Mouse (Mus musculus): ENCODE data around the gene Ephb2.

GRCm38 (mm10) chr4:136665068-136665467 lies 170.7 kb downstream of the Ephb2 start:
- TF ChIP-seq CTCF (IDR thresholded peaks at IDR 0.05; ENCODE audit: low read depth) (no peak), EP300 (IDR thresholded peaks at IDR 0.05; ENCODE audit: low read depth) (no peak)
